Comparison of ENCODE assay signal across 8 mouse cellular contexts in the genomic region with DNA sequence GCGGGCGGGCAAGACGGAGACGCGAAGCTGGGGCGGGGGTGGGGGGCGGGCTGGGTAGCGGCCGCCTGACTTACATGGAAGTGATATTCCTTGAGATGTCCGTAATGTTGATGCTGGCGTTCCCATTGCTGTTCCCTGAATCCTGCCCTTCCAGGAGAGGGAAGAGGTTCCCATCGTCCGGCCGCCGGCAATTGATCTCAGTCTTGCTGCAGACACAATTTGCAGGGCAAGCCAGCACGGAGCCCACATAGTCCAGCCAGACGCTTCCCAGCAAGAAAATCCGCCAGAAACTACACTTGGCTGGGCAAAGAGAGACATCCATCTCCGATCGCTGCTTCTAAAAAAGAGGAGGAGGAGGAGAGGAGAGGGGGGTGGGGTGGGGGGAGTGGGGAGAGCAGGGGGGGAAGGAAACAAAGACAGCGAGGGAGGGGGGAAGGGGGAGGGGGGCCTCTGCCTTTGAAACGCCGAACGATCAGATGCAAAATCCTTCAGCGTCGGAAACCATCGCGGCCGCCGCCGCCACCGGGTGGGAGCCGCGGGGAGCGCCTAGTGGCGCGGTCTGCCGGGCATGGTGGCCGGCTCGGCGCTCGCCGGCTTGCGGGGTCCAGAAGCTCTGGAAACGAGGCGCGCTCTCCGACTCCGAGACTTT.
DNase-seq lines count a peak whose midpoint lies in the region; ATAC-seq and TF ChIP-seq lines count a peak whose summit lies in the region.

No protein-coding gene starts in this region.

- peaks cover 85% of the 10 kb centered on the region for H3K27me3 ChIP-seq in forebrain, embryonic 10.5 days (ENCODE audit: poor library complexity, severe bottlenecking)
- peaks cover 100% of the 10 kb centered on the region for H3K27me3 ChIP-seq in limb, embryonic 13.5 days

- H3K9me3 ChIP-seq in forebrain, embryonic 10.5 days: no peaks in the 10 kb centered on the region
- H3K9me3 ChIP-seq in limb, embryonic 13.5 days: no peaks in the 10 kb centered on the region

- peak overlapping the region; percentile 51; the same call in 1 of the 2 replicates for H3K9ac ChIP-seq in limb, embryonic 13.5 days

- TF ChIP-seq CTCF in layer of hippocampus, adult 2 months (conservative IDR thresholded peaks at IDR 0.05): no peak; the same call in 1 of the 2 replicates

- DNase-seq in layer of hippocampus, adult 2 months (ENCODE audit: low spot score in 2 of 2): peak in 1 of 2 experiments; percentile 50
- DNase-seq in layer of hippocampus, adult 9-10 months (ENCODE audit: low spot score): no peak
- DNase-seq in cerebellum, adult 11-12 months: peak; percentile 61
- DNase-seq in forebrain, embryonic 10.5 days (ENCODE audit: extremely low spot score, low spot score): peak; percentile 61
- DNase-seq in retina, postnatal 1 day: peak; percentile 59
- DNase-seq in urinary bladder, postnatal 36 days (ENCODE audit: low spot score in 2 of 2): no peak
- no peak for DNase-seq in frontal cortex, adult 2 months (ENCODE audit: extremely low spot score in 1 of 2, low spot score in 1 of 2)

- peak overlapping the region; percentile 97 for H3K27ac ChIP-seq in layer of hippocampus, adult 2 months
- H3K27ac ChIP-seq in forebrain, embryonic 10.5 days: peak overlapping the region; percentile 84
- H3K27ac ChIP-seq in limb, embryonic 13.5 days: no peak overlapping the region

- under 1% methylated on average over 45 of the region's 49 CpGs for WGBS in forebrain, embryonic 10.5 days
- under 1% methylated on average over 48 of the region's 49 CpGs for whole genome bisulfite sequencing in limb, embryonic 13.5 days

- peaks cover 41% of the 10 kb centered on the region for H3K4me1 ChIP-seq in forebrain, embryonic 10.5 days
- peaks cover 25% of the 10 kb centered on the region for H3K4me1 ChIP-seq in limb, embryonic 13.5 days

- H3K36me3 ChIP-seq in forebrain, embryonic 10.5 days (replicated peaks): no peaks in the 10 kb centered on the region
- H3K36me3 ChIP-seq in limb, embryonic 13.5 days: no peaks in the 10 kb centered on the region

- H3K4me2 ChIP-seq in limb, embryonic 13.5 days (replicated peaks): peak overlapping the region; percentile 77

- ATAC-seq in limb, embryonic 13.5 days (ENCODE audit: low FRiP score, low read depth): peak; percentile 20; the same call in 1 of the 2 replicates

- H3K4me3 ChIP-seq in layer of hippocampus, adult 2 months: peak overlapping the region; percentile 74
- H3K4me3 ChIP-seq in forebrain, embryonic 10.5 days: peak overlapping the region; percentile 64
- peak overlapping the region; percentile 47 for H3K4me3 ChIP-seq in limb, embryonic 13.5 days

Comparison
In these comparisons a context has a peak if more than half of its experiments do, and no peak if none do; other contexts are left out.
1. DNase-seq: peak in cerebellum, adult 11-12 months (single experiment), forebrain, embryonic 10.5 days (single experiment) and retina, postnatal 1 day (single experiment); none in layer of hippocampus, adult 9-10 months (single experiment), urinary bladder, postnatal 36 days (0 of 2) and frontal cortex, adult 2 months (0 of 2).
2. Peak in every context shown above with its lines, with median percentiles within 50 percentile points of each other: H3K4me3 ChIP-seq.